Mouse (Mus musculus) kidney, embryonic 14.5 days (tissue): ENCODE results near the gene Rbpms2. TPM values are rescaled to one million over a fixed set of nuclear protein-coding genes. Genes with fewer than 3 reads are reported as not detected.

Experiments used
- ATAC-seq: fragments of 200-750 bp; cut with Nextera tagmentation; 2 replicates; pipeline ENCODE4 v1.8.0; 2017; ENCODE audit warnings: moderate number of reproducible peaks, mild to moderate bottlenecking, moderate TSS enrichment, moderate library complexity; ENCODE audit not compliant: low FRiP score, low TSS enrichment
- H3K27ac ChIP-seq: fragments of 300-500 bp; sonication (generic); 2 replicates; pipeline ENCODE4 v1.5.1; 2014; ENCODE audit warnings: low read depth, mild to moderate bottlenecking, low read length, moderate library complexity, mixed read lengths
- H3K27me3 ChIP-seq: fragments of 300-500 bp; sonication (generic); 2 replicates; pipeline ENCODE4 v1.6.1; 2014; ENCODE audit warnings: mild to moderate bottlenecking, low read length; ENCODE audit not compliant: control insufficient read depth, insufficient read depth
- H3K36me3 ChIP-seq: fragments of 300-500 bp; sonication (generic); 2 replicates; pipeline ENCODE4 v1.6.1; 2014; ENCODE audit warnings: low read length, mixed read lengths; ENCODE audit not compliant: control insufficient read depth, insufficient read depth
- H3K4me1 ChIP-seq: fragments of 300-500 bp; sonication (generic); 2 replicates; pipeline ENCODE4 v1.6.1; 2014; ENCODE audit warnings: low read length, mixed read lengths; ENCODE audit not compliant: control insufficient read depth, insufficient read depth
- H3K4me2 ChIP-seq: fragments of 300-500 bp; sonication (generic); replicated peaks from 2 replicates; pipeline ENCODE4 v1.6.1; 2014; ENCODE audit warnings: low read depth, mild to moderate bottlenecking, low read length
- H3K4me3 ChIP-seq: fragments of 300-500 bp; sonication (generic); 2 replicates; pipeline ENCODE4 v1.5.1; 2014; ENCODE audit warnings: mild to moderate bottlenecking, low read length
- H3K9ac ChIP-seq: fragments of 300-500 bp; sonication (generic); 2 replicates; pipeline ENCODE4 v1.6.1; 2014; ENCODE audit warnings: low read depth, mild to moderate bottlenecking, low read length, moderate library complexity
- H3K9me3 ChIP-seq: fragments of 300-500 bp; sonication (generic); 2 replicates; pipeline ENCODE4 v1.6.1; 2016; ENCODE audit warnings: low read length; ENCODE audit not compliant: control insufficient read depth
- WGBS: fragments of 180-500 bp; shearing (Covaris S2); extraction: QIAGEN DNeasy Blood & Tissue Kit; methylation state at CpG from one replicate; pipeline ENCODE4 v1.1.7; 2014; 5-methylcytosine and 5-hydroxymethylcytosine counted together
- polyA plus RNA-seq: library from polyadenylated mRNA; unstranded; fragments of >200 nt; fragmentation: Nextera tagmentation; extraction: Ambion mirVana; gene quantifications from 2 replicates; pipeline ENCODE4 v1.2.1, GENCODE M21; 2014

The Rbpms2 gene
- polyA plus RNA-seq, 1 experiment from 2014 or later = 29.1 TPM

- H3K27ac ChIP-seq = no peak overlapping the region
- 93% methylated on average over 24 of the region's 24 CpGs for WGBS
- H3K9me3 ChIP-seq = no peaks in the 10 kb centered on the region
- no peak for ATAC-seq
- no peak overlapping the region for H3K9ac ChIP-seq
- no peaks in the 10 kb centered on the region for H3K27me3 ChIP-seq
- H3K4me2 ChIP-seq = no peak overlapping the region
- peaks cover 57% of the 10 kb centered on the region for H3K36me3 ChIP-seq
- no peak overlapping the region for H3K4me3 ChIP-seq
- no peaks in the 10 kb centered on the region for H3K4me1 ChIP-seq
Measured at GRCm38 (mm10) chr9:65703926-65704595, 74.6 kb downstream of the Rbpms2 start.

Other genes starting within 250 kb of the Rbpms2 start
- gene Kbtbd13, start 238.0 kb upstream of the Rbpms2 start, polyA plus RNA-seq = 1.3 and 1.4 TPM in 2 replicates
- gene Rasl12, start 231.1 kb upstream of the Rbpms2 start, polyA plus RNA-seq = 8.2 and 11.7 TPM in 2 replicates
- gene Slc51b, start 206.7 kb upstream of the Rbpms2 start, polyA plus RNA-seq = 0.53 and 0.59 TPM in 2 replicates
- gene Mtfmt, start 193.9 kb upstream of the Rbpms2 start, polyA plus RNA-seq = 18.1 and 22.0 TPM in 2 replicates
- 114 and 116 TPM in 2 replicates for gene Spg21, start 168.7 kb upstream of the Rbpms2 start, polyA plus RNA-seq
- gene Ankdd1a, start 109.5 kb upstream of the Rbpms2 start, polyA plus RNA-seq = not detected in 2 replicates
- 10.8 and 14.1 TPM in 2 replicates for gene Plekho2, start 49.6 kb upstream of the Rbpms2 start, polyA plus RNA-seq
- gene Pif1, start 42.5 kb upstream of the Rbpms2 start, polyA plus RNA-seq = 9.7 and 12.5 TPM in 2 replicates
- gene Oaz2, start 38.4 kb downstream of the Rbpms2 start, polyA plus RNA-seq = 194 and 204 TPM in 2 replicates
- gene Zfp609, start 197.9 kb downstream of the Rbpms2 start, polyA plus RNA-seq = 9.1 and 10.0 TPM in 2 replicates